Mouse (Mus musculus) olfactory bulb, adult 2 months (tissue): ENCODE measurements around the gene Pkn2.

Source experiments
- CTCF ChIP-seq: fragments of 200-500 bp; IDR thresholded peaks from 2 replicates; pipeline ENCODE4 v1.5.1; 2012; ENCODE audit warnings: low read depth, mild to moderate bottlenecking, low read length, moderate library complexity; ENCODE audit not compliant: insufficient read depth
- POLR2A ChIP-seq: fragments of 200-500 bp; IDR thresholded peaks from 2 replicates; pipeline ENCODE4 v1.6.1; 2012; ENCODE audit warnings: mild to moderate bottlenecking, low read depth, low read length, moderate library complexity; ENCODE audit not compliant: insufficient read depth

DNA sequence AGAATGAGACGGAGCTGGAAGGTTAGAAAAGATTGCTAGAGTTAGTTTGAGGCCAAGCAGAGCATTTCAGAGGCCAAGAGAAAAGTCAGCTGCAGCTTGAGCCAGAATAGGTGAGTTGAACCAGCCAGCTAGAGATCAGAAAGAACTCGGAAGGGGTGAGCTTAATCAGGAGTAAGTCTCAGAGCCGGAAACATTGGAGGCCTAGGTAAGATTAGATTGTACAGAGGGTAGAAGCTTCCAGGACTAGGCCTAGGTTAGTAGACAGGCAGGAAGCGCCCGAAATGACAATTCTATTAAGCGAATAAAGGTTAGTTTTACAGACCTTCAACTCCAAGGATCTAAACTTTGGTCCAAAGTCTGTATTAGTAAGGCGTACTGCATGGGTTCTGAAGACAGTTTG is 123.2 kb downstream of the Pkn2 start:
- TF ChIP-seq CTCF (no peak), POLR2A (no peak)
